Mouse (Mus musculus) hematopoietic stem cell, adult 5-6 weeks (primary cell): ENCODE data around the gene Skp2. TPM values are rescaled to one million over a fixed set of nuclear protein-coding genes. Genes with fewer than 3 reads are reported as not detected.
A peak's percentile ranks its signal among the peaks of the same experiment; 100 is the strongest.

ENCODE experiments used
- ATAC-seq, 2 experiments: fragments of 125-278 bp in 1 of 2; replicated peaks in 1 of 2; 2 replicates each; pipeline ENCODE4 v1.8.0; 2016 to 2017; ENCODE audit warnings: inconsistent platforms in 2 of 2, mild to moderate bottlenecking in 2 of 2, moderate number of reproducible peaks in 2 of 2, low read depth in 1 of 2, moderate TSS enrichment in 1 of 2; ENCODE audit not compliant: low FRiP score in 2 of 2, poor library complexity in 2 of 2, severe bottlenecking in 2 of 2, insufficient read depth in 1 of 2, low TSS enrichment in 1 of 2
- total RNA-seq: library from RNA; stranded (forward); fragments of 172-1452, 232-1000 nt; gene quantifications from 2 replicates; pipeline ENCODE4 v1.2.3, GENCODE M21; 2017

Gene Skp2
- total RNA-seq, 1 experiment from 2014 or later: 12.6 TPM

DNA sequence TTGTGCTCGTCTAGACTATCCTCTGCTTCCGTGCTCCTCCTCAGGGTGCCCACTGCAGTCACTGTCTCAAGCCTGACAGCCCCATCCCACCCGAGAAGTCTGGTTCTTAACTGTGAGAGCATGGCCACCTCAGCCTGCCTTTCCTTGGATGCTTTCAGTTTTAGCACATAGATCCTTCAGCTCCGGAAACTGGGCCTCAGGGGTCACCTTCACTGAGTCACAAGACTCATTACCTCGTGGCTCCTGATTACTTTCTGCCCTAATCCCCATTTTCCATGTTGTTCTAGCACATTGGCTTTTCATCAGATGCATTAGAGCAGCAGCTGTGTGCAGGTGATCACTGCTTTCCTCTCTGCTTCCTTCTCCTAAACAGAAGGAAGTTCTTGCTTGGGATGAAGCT, 67.8 kb downstream of the Skp2 start:
- no peak for ATAC-seq

- peak; percentile 37 to 47; a peak in 3 of 4 replicates for ATAC-seq
Measured at GRCm38 (mm10) chr15:9086813-9087212, 68.4 kb downstream of the Skp2 start.

- no peak for ATAC-seq
Measured at GRCm38 (mm10) chr15:9082753-9083152, 72.5 kb downstream of the Skp2 start.

- ATAC-seq: no peak
Measured at GRCm38 (mm10) chr15:9081294-9081693, 73.9 kb downstream of the Skp2 start.

DNA sequence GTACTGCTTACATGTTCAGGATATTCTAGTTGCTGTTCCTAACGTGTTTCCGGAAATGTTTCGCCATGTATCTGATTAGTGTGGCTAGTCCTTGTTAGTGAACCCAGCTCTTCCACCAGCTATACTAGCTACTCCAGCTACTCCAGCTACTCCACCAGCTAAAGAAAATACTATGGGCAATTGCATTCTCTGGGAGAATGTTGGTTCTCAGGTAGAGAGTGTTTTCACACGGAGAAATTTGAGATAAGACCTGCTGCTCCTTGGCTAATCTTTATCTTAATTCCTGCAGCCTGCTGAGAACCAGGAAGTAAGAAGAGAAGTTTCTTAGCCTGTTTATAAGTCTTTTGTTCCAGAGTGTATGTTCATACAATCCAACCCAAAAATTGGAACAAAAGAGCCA, 75.0 kb downstream of the Skp2 start:
- ATAC-seq: peak in 1 of 2 experiments; percentile 24; a peak in 2 of 4 replicates

DNA sequence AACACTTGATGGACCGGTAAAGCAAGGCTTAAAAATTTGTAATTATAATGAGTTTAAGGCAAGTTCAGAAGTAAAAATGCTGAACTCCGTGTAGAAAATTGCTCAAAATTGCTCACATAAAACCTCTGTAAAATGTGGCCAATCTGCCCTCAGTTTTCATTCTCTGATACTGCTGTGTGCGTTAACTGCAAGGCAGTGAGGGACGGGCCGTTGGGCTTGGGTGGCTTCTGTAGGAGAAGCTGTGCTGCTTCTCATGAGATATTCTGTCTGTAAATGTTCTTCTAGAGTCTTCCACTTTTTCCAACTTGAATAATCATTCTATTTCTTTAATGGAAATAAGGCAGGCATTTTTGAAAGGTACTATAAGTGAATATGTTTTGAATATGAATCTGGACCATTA, 75.6 kb downstream of the Skp2 start:
- no peak for ATAC-seq

DNA sequence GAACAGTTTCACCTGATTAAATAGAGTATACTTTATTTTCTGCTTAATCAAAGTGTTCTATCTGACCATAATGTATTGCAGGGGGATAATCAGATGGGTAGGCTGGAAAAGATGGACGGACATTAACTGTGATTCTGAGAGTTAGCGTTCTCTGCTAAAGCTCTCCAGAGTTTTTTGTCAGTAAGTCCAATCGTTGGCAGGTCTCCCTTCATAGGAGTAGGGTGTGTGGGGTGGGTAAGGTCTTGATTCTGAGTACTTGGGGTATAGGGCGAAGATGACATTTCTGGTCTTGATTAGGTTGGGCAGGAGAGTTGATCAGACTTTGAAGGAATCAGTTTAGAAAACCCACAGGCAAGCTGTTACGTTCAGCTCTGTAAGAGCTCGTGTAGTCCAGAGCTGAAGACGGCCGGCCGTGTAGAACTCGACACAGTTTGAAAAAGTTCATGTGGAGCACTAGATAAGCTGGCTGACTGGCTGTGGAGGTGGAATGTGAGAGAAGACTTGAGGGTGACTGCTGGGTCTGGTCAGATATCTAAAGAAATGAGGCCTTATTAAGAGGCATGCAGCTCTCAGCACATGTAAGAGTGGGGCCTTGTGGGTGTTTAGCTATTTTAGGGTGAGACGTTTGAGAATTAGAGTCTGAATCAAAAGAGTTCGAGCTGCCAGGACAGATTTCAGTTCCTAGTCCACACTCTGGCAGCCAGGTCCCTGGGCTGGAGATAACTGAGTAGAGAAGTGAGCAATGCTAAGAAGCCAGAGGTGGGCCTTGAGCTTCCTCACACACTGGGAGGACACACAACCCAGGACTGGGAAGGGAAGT, 76.5 kb downstream of the Skp2 start:
- ATAC-seq: peak in 1 of 2 experiments; percentile 21; a peak in 1 of 4 replicates

GRCm38 (mm10) chr15:9075608-9076200, 79.5 kb downstream of the Skp2 start:
- ATAC-seq: no peak

GRCm38 (mm10) chr15:9074671-9075070, 80.6 kb downstream of the Skp2 start:
- ATAC-seq: peak; percentile 8 to 30; a peak in 1 of 4 replicates

- ATAC-seq: no peak
Measured at GRCm38 (mm10) chr15:9074139-9074538, 81.1 kb downstream of the Skp2 start.

DNA sequence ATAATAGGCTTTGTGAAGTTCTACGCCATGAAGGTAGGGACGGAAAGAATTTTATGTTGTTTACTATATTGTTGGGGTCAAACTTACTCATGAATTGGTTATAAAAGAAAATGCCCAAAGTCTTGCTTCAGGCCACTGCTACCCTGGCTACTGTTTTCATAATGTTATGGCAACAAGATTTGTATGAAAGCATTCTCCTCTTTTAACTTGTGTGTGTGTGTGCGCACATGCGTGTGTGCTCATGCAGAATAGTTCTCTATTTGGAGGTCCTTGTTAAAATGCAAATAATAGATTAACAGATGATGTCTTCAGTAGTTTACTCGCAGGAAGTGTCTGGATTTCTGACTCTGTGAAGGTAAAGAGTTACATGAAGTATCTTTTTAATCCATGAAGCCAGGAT, 81.5 kb downstream of the Skp2 start:
- no peak for ATAC-seq

GRCm38 (mm10) chr15:9073067-9073608, 82.1 kb downstream of the Skp2 start:
- no peak for ATAC-seq

DNA sequence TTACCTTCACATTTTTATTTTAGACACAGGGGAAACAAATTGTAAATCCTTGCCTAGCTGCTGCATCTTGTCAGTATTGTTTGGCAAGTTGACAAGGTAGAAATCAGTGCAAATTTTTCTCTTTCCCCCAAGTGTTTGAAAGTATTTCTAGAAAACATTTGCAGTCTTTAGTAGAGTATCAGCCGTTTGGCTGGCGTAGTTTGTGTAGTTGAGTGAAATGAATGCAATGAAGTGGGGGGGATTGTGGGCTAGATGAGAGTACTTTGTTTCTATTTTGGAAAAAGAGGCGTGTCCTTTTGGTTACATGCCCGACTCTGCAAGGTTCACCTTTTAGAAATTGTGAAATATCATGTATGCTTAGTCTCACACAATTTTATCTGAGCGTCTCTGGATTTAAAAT, 82.6 kb downstream of the Skp2 start:
- 0 out of 4 replicates have a peak, but pooled peaks of 1 of the 2 experiments have one; percentile 7 for ATAC-seq

- no peak for ATAC-seq
Measured at GRCm38 (mm10) chr15:9071556-9072544, 83.4 kb downstream of the Skp2 start.

DNA sequence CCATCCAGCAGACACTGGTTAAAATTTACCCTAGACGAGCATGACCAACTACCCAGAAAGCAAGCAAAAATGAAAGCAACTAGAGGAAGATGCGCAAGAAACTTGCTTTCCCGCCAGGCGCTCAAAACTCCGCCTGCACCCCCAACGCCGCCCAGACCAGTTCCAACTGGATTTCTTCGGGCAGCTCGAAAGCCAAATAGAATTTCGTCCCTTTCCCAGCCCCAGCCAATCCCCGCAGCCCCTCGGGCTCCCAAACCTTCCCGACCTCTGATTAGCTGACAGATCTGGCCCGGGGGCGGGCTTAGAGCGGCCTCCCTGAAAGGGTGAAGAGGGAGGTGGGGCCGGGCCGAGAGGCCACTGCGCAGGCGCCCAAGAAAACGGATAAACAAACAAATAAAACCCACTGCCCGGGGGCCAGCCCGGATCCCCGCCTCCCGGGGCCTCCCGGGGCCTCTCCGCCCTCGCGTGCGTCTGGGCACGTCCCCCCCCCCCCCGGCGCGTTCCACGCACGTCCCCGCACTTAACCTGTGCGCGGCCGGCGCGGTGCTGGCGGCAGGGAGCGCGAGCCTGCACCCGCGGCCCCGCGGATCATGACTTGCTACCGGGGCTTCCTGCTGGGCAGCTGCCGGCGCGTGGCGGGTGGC, 84.2 kb downstream of the Skp2 start, which contains the start of gene Nadk2:
Gene Nadk2 (plus strand): TSS at position 349 of the 644 bp plus-strand sequence.
- peak; percentile 90 to 91 for ATAC-seq

DNA sequence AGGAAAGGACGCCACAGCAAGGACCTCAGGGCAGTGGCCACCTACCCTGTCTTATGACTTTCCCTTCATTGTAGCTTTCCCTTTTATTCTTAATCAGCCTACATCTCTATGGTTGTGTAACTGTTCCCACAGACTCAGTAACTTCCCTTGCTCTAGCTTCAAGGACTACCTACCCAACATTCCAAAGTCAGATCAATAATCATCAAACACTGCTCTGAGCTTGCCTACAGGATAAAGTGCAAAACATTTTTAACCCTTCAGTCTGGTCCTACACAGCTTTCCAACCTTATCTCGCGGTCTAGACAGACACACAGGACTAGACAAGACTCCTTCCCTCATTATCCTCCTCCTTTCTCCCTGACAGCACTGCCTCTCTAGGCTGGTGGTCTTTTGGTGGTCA, 84.9 kb downstream of the Skp2 start:
- 0 out of 4 replicates have a peak, but pooled peaks of 1 of the 2 experiments have one; percentile 1 for ATAC-seq

DNA sequence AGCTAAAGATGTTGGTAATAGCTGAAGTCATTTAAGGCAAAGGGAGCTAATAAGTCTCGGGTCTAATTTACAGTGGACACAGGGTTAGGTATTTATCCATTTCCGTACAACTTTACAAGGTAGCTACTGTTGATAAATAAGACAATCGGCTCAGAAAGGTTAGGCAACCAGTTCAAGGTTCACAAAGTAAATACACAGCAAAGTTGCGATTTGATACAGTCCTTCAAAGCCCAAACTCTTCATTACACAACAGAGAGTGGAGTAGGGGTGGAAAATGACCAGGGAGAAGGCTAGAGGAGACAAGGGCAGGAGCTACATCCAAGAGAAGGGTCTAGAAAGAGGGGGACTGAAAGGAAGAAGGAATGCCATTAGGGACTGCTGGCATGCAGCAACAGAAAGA, 86.3 kb downstream of the Skp2 start:
- no peak for ATAC-seq
